Mouse (Mus musculus) urinary bladder, postnatal 14 days (tissue): ENCODE data around the gene Ptprj.
A peak's percentile ranks its signal among the peaks of the same experiment; 100 is the strongest.
"Not testable (repeated sequence)": the region's sequence is repeated elsewhere in the genome, so short reads cannot be mapped to it uniquely, and the experiment has no call there.

Experiments used
- DNase-seq: peaks from one replicate; pipeline ENCODE4 v3.0.0; 2021; ENCODE audit warnings: low spot score

Gene Ptprj

GRCm38 (mm10) chr2:90480747-90481308, 99.6 kb downstream of the Ptprj start:
- DNase-seq, result no peak

GRCm38 (mm10) chr2:90478531-90478930, 101.9 kb downstream of the Ptprj start:
- DNase-seq, result no peak

- DNase-seq, result no peak
These were observed 102.8 kb downstream of the Ptprj start for GRCm38 (mm10) chr2:90477617-90478016.

DNA sequence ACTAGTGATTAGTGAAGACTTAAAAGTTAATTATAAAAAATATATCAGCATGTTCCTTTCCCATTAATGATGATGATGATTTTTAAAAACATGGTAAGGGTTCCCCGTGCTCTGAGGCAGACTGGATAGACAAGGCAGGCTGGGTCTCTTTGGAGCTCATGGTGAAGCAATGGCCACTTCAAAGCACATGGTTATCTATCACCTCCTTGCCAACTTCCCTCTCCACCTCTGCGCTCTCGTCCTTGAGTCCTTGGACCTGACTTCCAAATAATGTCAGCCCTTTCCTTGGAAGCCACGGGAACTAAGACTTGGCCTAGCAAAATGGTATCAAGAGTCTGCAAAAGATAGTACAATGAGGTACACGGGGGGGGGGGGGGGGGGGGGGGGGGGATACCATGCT, 103.7 kb downstream of the Ptprj start:
- no peak for DNase-seq

GRCm38 (mm10) chr2:90476319-90476718, 104.1 kb downstream of the Ptprj start:
- no peak for DNase-seq

DNA sequence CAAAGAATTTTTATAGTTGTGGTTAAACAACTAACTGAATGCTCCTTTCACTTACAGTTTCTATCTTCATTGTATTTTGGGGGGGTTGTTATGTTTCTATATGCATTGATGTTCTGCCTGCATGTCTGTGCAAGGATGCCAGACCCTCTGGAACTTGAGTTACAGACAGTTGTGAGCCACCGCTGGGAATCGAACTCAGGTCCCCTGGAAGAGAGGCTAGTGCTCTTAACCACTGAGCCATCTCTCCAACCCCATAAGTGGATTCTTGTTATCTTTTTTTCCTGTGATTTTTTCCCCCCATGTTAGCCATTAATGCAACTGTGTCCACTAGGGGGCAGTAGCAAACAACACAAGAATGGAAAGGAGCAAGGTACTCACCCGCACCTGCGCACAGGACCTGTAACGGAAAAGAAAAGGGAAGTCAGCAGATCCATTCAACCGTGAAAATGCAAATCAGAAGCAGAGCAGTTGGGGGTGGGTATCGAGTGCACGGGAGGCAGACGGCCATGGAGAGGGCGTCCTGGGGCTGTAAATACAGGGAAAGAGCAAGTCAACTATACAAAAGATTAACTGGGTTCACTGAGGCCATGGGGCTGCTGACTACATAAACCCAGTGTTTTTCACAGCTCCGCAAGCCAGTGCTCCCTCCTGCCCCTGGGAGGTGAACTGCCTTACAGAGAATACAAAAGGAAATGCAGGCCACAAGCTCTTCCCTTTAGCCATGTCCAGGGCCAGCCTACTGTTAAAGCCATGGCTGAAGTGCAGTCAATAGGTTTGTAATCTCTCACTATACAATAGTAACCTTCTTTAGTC, 105.6 kb downstream of the Ptprj start:
- DNase-seq, result peak; percentile 86

DNA sequence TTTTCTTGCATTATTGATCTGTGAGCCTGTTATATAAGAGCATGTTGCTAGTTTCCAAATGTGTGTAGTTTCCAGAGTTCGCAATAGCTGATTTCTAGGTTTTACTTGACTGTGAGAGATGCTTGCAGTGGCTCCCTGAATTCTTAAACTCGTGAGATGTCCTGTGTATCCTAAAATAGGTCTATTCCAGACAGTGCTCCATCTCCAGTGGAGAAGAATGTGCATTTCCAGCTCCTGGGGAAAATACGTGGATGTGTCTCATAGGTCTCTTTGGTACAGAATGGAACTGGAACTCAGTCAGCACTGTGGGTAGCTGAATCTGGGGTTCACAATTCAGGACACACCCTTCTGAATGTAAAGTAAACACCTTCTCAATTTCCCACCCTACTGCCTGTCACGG, 107.7 kb downstream of the Ptprj start:
- no peak for DNase-seq

- peak; percentile 38 for DNase-seq
These were observed 110.3 kb downstream of the Ptprj start for GRCm38 (mm10) chr2:90470122-90470521.

DNA sequence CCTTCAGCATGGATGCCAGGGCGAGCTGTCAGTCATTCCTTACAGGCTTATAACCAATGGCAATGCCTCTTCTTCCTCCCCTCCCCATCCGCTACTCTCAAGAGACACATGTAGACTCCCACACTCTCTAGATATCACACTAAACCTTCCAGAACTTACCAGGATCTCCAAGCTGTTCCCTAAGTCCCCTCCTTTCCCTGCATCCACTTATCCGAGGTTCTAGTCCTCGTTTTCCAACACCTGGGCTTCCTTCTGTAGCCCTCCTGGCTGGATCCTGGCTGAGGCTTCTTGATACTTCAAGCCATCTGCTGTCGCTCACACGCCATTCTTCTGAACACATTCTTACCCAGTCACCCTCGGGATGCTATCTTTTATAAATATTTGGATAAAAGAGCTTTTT, 114.0 kb downstream of the Ptprj start:
- DNase-seq, result no peak

GRCm38 (mm10) chr2:90463735-90464134, 116.7 kb downstream of the Ptprj start:
- no peak for DNase-seq

DNA sequence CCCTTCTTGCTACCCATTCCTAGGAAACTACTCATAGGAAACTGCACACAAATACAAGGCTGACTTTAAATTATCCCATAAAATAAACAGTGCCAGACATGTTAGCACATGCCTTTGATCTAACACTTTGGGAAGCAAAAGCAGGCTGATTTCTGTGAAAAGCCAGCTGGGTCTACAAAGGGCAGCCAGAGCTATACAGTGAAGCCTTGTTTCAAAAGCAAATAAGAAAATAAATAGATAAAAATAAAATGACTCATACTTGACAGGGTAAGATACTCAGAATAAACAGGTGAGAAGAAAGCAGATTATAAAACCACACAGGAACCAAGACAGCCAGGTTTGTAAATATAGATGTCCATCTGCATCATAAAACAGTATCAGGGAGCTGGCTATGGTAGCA, 118.2 kb downstream of the Ptprj start:
- DNase-seq, result no peak

DNA sequence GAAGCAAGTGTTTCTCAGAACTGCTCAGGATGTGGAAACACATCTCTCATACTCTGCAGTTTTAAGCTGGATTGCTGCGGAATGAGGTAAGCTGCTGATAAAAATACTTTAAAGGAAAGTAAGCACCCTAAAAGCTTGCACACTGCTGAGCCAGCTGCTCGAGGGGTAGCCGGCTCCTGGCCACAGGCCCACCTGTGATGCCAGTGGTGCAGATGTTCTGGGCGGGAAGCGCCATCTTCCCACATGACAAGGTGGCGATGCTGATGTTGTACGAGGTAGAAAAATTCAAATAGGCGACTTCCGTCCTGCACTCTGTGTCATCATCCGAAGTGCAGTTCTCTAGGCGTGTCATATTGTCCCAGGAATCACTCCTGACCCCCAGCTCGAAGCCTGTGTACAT, 122.5 kb downstream of the Ptprj start:
- no peak for DNase-seq

GRCm38 (mm10) chr2:90452380-90452779, 128.1 kb downstream of the Ptprj start:
- DNase-seq, result no peak

DNA sequence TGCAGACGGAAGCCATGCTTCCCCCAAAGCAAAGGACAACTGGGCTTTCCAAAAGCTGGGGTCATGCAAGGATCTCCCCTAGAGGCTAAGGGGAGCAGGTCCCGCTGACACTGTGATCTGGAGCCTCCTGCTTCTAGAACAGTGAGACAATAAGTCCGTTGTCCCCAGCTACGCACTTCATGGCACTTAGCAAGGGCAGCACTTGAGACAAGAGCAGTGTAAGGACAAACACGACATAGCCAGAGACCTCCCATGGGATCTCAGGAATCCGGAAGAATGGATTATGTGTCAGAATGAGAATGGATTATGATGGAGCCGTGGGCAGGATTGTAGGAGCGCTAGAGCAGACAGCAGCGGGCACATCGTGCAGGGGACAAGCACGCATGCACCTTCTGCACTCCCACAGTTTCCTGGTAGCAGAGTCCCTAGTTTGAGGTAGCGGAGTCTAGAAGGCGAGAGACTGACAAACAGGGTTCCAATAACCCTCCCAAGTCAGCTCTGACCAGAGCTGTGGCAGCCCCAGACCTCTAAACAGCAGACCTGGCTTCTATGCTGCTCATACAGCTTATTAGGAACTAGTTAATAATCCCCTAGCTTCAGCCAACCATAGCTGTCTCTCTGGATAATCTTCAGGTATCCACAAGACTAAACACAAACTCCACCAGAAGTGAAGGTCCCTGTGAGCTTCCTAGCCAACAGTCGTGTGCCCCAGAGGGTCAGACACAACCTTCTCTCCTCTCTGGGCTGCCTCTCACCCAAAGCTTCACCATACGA, 131.3 kb downstream of the Ptprj start:
- DNase-seq, result no peak

DNA sequence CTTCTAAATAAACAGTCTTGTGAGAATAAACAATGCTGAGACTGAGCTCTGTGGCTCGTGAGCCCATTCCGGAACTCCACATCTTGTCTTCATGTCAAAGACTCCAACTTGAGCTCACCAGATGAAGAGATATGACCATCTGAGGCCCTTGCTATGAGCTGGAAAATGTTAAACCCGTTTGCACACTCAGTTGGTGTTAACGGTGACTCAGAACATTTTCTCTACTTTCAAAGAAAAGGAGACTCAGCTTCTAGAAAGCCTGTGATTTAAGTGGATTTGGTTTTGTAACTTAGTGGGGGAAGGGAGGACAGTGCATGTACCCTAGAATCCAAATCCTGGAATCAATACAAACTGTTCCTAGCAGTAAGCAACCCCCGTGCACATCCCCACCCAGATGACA, 136.6 kb downstream of the Ptprj start:
- no peak for DNase-seq

GRCm38 (mm10) chr2:90441811-90442210, 138.6 kb downstream of the Ptprj start:
- not testable (repeated sequence) for DNase-seq

DNA sequence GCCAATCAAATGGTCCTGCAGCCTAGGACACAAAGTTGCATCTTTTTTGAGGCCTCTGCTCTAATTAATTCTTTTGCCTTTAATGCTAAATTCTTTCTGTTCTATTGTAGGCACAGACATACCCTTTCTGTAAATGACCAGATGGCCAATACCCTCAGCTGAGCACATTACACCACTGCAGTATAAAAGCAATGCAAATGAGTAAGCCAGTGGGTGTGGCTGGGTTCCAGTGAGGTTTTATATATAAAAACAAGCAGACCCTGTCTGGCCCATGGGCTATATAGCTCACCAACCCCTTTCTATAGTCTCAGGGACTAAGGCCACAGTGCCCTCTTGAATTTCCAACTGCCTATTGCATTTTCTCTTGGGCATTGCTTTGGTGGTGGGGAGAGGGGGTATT, 140.3 kb downstream of the Ptprj start:
- not testable (repeated sequence) for DNase-seq

- not testable (repeated sequence) for DNase-seq
These were observed 143.0 kb downstream of the Ptprj start for GRCm38 (mm10) chr2:90437453-90437852.

DNA sequence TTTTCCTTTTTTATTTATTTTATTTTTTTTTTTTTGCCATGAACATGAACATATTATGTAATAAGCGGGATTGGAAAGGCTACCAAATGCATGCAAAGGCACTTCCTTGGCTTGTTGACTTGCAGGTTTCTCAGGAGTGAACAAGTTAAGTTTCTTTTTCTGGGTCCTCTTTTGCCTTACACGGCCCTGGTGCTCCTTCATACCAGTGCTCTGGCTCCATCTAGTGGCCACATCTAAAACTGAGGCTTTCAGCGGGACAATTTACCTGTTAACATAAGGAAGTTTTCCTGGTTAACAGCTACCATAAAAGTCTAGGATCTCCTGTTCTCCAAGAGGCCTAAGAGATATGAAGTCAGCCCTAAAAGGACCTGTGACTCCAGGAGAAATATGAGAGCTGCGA, 150.7 kb downstream of the Ptprj start:
- not testable (repeated sequence) for DNase-seq

GRCm38 (mm10) chr2:90428988-90429717, 151.3 kb downstream of the Ptprj start:
- DNase-seq, result not testable (repeated sequence)

DNA sequence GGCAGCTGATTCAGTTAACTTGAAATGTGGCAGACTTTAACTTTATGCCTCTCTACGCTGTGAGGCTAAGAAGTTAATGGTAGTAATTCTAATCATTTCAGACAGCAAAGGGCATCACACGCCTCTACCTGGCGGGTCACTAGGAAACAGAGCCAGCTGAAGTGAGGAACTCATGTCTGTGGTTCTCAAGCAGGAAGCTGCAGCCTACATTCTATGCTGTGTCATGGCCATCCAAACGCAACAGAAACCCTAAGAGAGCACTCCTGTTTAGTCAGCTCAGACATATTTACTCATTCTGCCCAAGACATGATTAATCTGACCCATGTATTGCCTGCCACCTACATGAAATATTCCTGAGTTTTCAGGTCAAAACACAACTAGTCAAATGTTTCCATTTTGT, 155.5 kb downstream of the Ptprj start:
- not testable (repeated sequence) for DNase-seq

GRCm38 (mm10) chr2:90422282-90422681, 158.2 kb downstream of the Ptprj start:
- DNase-seq, result not testable (repeated sequence)
